24 mouse cellular contexts compared by ENCODE assay signal in the genomic region with DNA sequence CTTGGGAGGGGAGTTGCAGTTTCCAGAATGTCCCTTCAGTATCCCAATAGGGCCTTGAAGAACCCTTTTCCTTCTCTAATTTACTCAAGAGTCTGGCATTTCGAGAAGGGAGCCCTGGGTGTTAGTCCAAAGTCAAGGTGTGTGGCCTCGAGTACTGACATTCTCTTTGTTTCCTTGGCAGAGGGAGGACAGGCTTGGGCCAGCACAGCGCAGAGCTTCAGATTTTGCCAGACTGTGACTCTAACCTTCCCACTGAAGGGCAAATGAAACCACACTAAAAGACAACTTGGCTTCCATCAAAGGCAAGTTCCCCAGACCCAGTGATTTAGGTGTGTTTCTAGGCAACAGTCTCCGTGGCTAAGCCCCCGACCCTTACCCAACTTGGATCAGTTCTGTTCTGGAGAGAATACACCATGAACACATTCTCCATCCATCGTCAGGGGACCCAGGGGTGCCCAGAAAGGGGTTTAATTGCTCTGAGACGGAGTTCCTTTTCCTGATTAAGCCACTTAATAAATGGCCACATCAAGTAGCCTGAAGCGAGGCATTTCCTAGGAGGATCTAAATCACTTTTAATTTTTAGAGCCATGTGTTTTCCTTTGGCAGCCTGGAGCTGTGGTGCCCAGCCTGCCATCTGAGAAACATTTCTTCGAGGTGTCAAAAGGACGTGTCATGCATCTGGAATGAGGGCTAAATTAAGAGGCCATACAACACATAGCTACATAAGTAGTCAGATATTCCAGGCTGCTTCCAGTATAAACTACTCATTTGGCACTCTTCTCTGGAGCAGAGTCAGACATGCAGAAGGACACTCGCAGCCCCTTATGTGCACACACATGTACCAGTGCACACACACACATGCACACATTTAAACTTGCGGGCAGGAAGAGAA. TPM values are rescaled to one million over a fixed set of nuclear protein-coding genes. Genes with fewer than 3 reads are reported as not detected.
DNase-seq lines count a peak whose midpoint lies in the region; ATAC-seq and TF ChIP-seq lines count a peak whose summit lies in the region.
"Had no signal": no experiment of that assay in that cellular context is flagged by ENCODE, and none has a peak within 500 bp of the region (broad histone marks: within the 10 kb centered on the region; RNA-seq: fewer than 3 reads in every experiment).

No protein-coding gene starts in this region.

- no peak for DNase-seq in forebrain, embryonic 10.5 days (ENCODE audit: extremely low spot score, low spot score)
- DNase-seq in heart, postnatal 10 days = peak; percentile 45 to 52
- no peak for DNase-seq in heart, adult 9 months (ENCODE audit: low spot score in 2 of 2)
- DNase-seq in midbrain, postnatal 0 days (ENCODE audit: low spot score) = peak; percentile 46
- DNase-seq in left cerebral cortex, adult 8-10 months (ENCODE audit: low spot score in 2 of 2) = no peak
- DNase-seq: adrenal gland, postnatal 10 days; cerebellum, adult 11 months; gastrocnemius, postnatal 14 days; kidney, adult 8-10 months; kidney, postnatal 25 days; left cerebral cortex, postnatal 4 days; liver, embryonic 13.5 days; lung, embryonic 14.5 days; lung, postnatal 4 days; spleen, adult 18-20 months; thymus, postnatal 25 days had no signal

- no peak overlapping the region for H3K4me2 ChIP-seq in forebrain, embryonic 16.5 days (ENCODE audit: low read length)
- H3K4me2 ChIP-seq in midbrain, postnatal 0 days (ENCODE audit: low read depth, low read length, poor library complexity, severe bottlenecking) = no peak overlapping the region
- H3K4me2 ChIP-seq in midbrain, embryonic 13.5 days (replicated peaks) = no peak overlapping the region
- H3K4me2 ChIP-seq: embryonic facial prominence, embryonic 12.5 days; heart, embryonic 11.5 days; liver, embryonic 13.5 days; lung, embryonic 14.5 days; neural tube, embryonic 13.5 days had no signal

- H3K9ac ChIP-seq in forebrain, embryonic 16.5 days (replicated peaks; ENCODE audit: low read depth, low read length) = no peak overlapping the region
- H3K9ac ChIP-seq in midbrain, postnatal 0 days (replicated peaks; ENCODE audit: low read length, poor library complexity, severe bottlenecking) = no peak overlapping the region
- H3K9ac ChIP-seq in midbrain, embryonic 13.5 days (replicated peaks) = no peak overlapping the region
- H3K9ac ChIP-seq: embryonic facial prominence, embryonic 12.5 days; liver, embryonic 13.5 days; lung, embryonic 14.5 days; neural tube, embryonic 13.5 days had no signal

- peak; percentile 68 for ATAC-seq in forebrain, embryonic 16.5 days
- ATAC-seq in midbrain, postnatal 0 days (ENCODE audit: low FRiP score) = no peak
- no peak for ATAC-seq in midbrain, embryonic 13.5 days
- ATAC-seq: activated CD4-positive, CD25-positive, alpha-beta regulatory T cell, adult 4 months; CD4-positive, CD25-positive, alpha-beta regulatory T cell, adult 4 months had no signal

- H3K36me3 ChIP-seq in forebrain, embryonic 16.5 days (ENCODE audit: control insufficient read depth, insufficient read depth) = no peaks in the 10 kb centered on the region
- H3K36me3 ChIP-seq in forebrain, embryonic 10.5 days (replicated peaks) = no peaks in the 10 kb centered on the region
- no peaks in the 10 kb centered on the region for H3K36me3 ChIP-seq in midbrain, postnatal 0 days (ENCODE audit: insufficient read depth, low read length)
- no peaks in the 10 kb centered on the region for H3K36me3 ChIP-seq in midbrain, embryonic 13.5 days
- H3K36me3 ChIP-seq: embryonic facial prominence, embryonic 12.5 days; liver, embryonic 13.5 days; neural tube, embryonic 13.5 days had no signal

- 52% methylated on average over 12 of the region's 12 CpGs for WGBS in forebrain, embryonic 16.5 days
- 78% methylated on average over 12 of the region's 12 CpGs for WGBS in forebrain, embryonic 10.5 days
- 58% methylated on average over 12 of the region's 12 CpGs for WGBS in midbrain, postnatal 0 days
- WGBS in midbrain, embryonic 13.5 days = 67% methylated on average over 12 of the region's 12 CpGs

- no peaks in the 10 kb centered on the region for H3K4me1 ChIP-seq in forebrain, embryonic 16.5 days (replicated peaks; ENCODE audit: control insufficient read depth, insufficient read depth, low read length)
- H3K4me1 ChIP-seq in forebrain, embryonic 10.5 days = peaks cover 12% of the 10 kb centered on the region
- no peaks in the 10 kb centered on the region for H3K4me1 ChIP-seq in midbrain, postnatal 0 days (ENCODE audit: insufficient read depth, low read length)
- no peaks in the 10 kb centered on the region for H3K4me1 ChIP-seq in midbrain, embryonic 13.5 days (replicated peaks)
- H3K4me1 ChIP-seq: embryonic facial prominence, embryonic 12.5 days; liver, embryonic 13.5 days had no signal

- H3K4me3 ChIP-seq in forebrain, embryonic 16.5 days (replicated peaks; ENCODE audit: low read length) = no peak overlapping the region
- H3K4me3 ChIP-seq in forebrain, embryonic 10.5 days = no peak overlapping the region
- H3K4me3 ChIP-seq in midbrain, postnatal 0 days (ENCODE audit: low read depth, low read length) = no peak overlapping the region
- no peak overlapping the region for H3K4me3 ChIP-seq in midbrain, embryonic 13.5 days (replicated peaks)
- H3K4me3 ChIP-seq: embryonic facial prominence, embryonic 12.5 days; erythroblast, embryonic 14.5 days; liver, embryonic 13.5 days; neural tube, embryonic 13.5 days had no signal

- intact Hi-C loops in heart, postnatal 10 days (cut with DNase I) = no loop called here

- no peaks in the 10 kb centered on the region for H3K9me3 ChIP-seq in forebrain, embryonic 16.5 days (ENCODE audit: control insufficient read depth, low read length)
- H3K9me3 ChIP-seq in forebrain, embryonic 10.5 days = no peaks in the 10 kb centered on the region
- H3K9me3 ChIP-seq in midbrain, postnatal 0 days (ENCODE audit: low read length) = no peaks in the 10 kb centered on the region
- no peaks in the 10 kb centered on the region for H3K9me3 ChIP-seq in midbrain, embryonic 13.5 days
- H3K9me3 ChIP-seq: embryonic facial prominence, embryonic 12.5 days; liver, embryonic 13.5 days; neural tube, embryonic 13.5 days had no signal

- no peaks in the 10 kb centered on the region for H3K27me3 ChIP-seq in forebrain, embryonic 16.5 days (replicated peaks; ENCODE audit: control insufficient read depth, insufficient read depth, low read length)
- H3K27me3 ChIP-seq in forebrain, embryonic 10.5 days (ENCODE audit: poor library complexity, severe bottlenecking) = peaks cover 41% of the 10 kb centered on the region
- 0 out of 2 replicates have a peak, but pooled peaks cover 3% of the 10 kb centered on the region for H3K27me3 ChIP-seq in midbrain, postnatal 0 days (ENCODE audit: insufficient read depth, low read length)
- peaks cover 29% of the 10 kb centered on the region for H3K27me3 ChIP-seq in midbrain, embryonic 13.5 days
- H3K27me3 ChIP-seq: embryonic facial prominence, embryonic 12.5 days; liver, embryonic 13.5 days had no signal

- H3K27ac ChIP-seq in forebrain, embryonic 16.5 days (ENCODE audit: low read length) = no peak overlapping the region
- no peak overlapping the region for H3K27ac ChIP-seq in forebrain, embryonic 10.5 days
- no peak overlapping the region for H3K27ac ChIP-seq in midbrain, postnatal 0 days (ENCODE audit: low read depth, low read length)
- no peak overlapping the region for H3K27ac ChIP-seq in midbrain, embryonic 13.5 days
- H3K27ac ChIP-seq: embryonic facial prominence, embryonic 12.5 days; liver, embryonic 13.5 days; neural tube, embryonic 13.5 days had no signal

- TF ChIP-seq CTCF in midbrain, postnatal 0 days (IDR thresholded peaks at IDR 0.05) = no peak

RNA-seq across cellular contexts. Expression of a gene that starts 16.5 kb away (rescaled TPM):
- 0.25 and 0.45 TPM in 2 replicates for polyA plus RNA-seq in forebrain, embryonic 16.5 days (2015; fragmentation: Nextera tagmentation; extraction: Ambion mirVana)
- polyA plus RNA-seq in forebrain, embryonic 10.5 days (2016; fragmentation: Nextera tagmentation; extraction: Ambion mirVana) = 9.7 and 10.9 TPM in 2 replicates
- under 1 TPM; 0.40 to 0.48 TPM for total RNA-seq in heart, postnatal 10 days (2021)
- 0.24 and 1.3 TPM in 2 replicates for total RNA-seq in midbrain, postnatal 0 days (2014; rRNA removed)
- 0.17 and 0.39 TPM in 2 replicates for polyA plus RNA-seq in midbrain, postnatal 0 days (2015; fragmentation: Nextera tagmentation; extraction: Ambion mirVana)
- polyA plus RNA-seq in midbrain, embryonic 13.5 days (2015; fragmentation: Nextera tagmentation; extraction: Ambion mirVana) = 0.30 and 0.31 TPM in 2 replicates
- under 1 TPM; 0.63 to 0.98 (median 0.76) TPM for total RNA-seq in left cerebral cortex, adult 8-10 months (2022)
- polyA plus RNA-seq: activated CD4-positive, CD25-positive, alpha-beta regulatory T cell, adult 4 months; CD4-positive, CD25-positive, alpha-beta regulatory T cell, adult 4 months; erythroblast, embryonic 14.5 days; liver, embryonic 13.5 days; lung, embryonic 14.5 days; neural tube, embryonic 13.5 days had no signal

Comparison
In these comparisons a context has a peak if more than half of its experiments do, and no peak if none do; other contexts are left out.
1. DNase-seq: peak in heart, postnatal 10 days (2 of 2) and midbrain, postnatal 0 days (single experiment); none in forebrain, embryonic 10.5 days (single experiment), heart, adult 9 months (0 of 2) and left cerebral cortex, adult 8-10 months (0 of 2).